Mouse (Mus musculus): ENCODE data around the gene Tcap. TPM values are rescaled to one million over a fixed set of nuclear protein-coding genes. Genes with fewer than 3 reads are reported as not detected.
"Not testable (repeated sequence)": the region's sequence is repeated elsewhere in the genome, so short reads cannot be mapped to it uniquely, and the experiment has no call there.

The Tcap gene
- total RNA-seq, 1 experiment = 0.45 TPM

DNA sequence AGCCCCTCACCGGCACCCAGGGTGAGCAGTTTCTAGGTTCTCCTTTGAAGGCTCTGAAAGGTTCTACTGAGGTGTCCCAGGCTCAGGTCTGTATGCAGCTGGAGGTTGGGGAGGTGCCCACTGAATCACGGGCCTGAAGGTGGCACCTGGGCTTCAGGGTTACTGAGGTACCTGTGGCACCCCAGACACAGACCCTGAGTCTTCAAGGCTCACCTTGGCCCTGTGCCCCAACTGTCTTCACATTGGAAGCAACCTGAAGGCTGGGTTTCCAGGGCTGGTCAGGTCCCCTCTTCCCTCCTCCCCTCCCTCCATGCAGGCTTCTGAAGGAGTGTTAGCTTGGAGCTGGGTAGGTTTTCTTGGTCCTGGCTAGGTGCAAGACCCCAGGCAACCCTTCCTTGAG lies 2.0 kb upstream of the Tcap start:
- no peaks in the 10 kb centered on the region for H3K9me3 ChIP-seq (ENCODE audit: control insufficient read depth, insufficient read depth, low read depth, low read length)
- TF ChIP-seq MAFK (IDR thresholded peaks at IDR 0.05; ENCODE audit: insufficient read depth, low read depth, low read length) = no peak
- no peak for TF ChIP-seq CHD2 (IDR thresholded peaks at IDR 0.05; ENCODE audit: low read depth, low read length)
- TF ChIP-seq HCFC1 (IDR thresholded peaks at IDR 0.05; ENCODE audit: borderline replicate concordance, insufficient read depth, low read length) = no peak
- TF ChIP-seq ZC3H11A (IDR thresholded peaks at IDR 0.05; ENCODE audit: borderline replicate concordance, low read depth, low read length) = no peak
- no peak for TF ChIP-seq ZNF384 (IDR thresholded peaks at IDR 0.05; ENCODE audit: low read depth, low read length)
- no peak overlapping the region for H3K4me3 ChIP-seq (ENCODE audit: insufficient read depth in 1 of 2, low read depth in 1 of 2, low read length in 2 of 2, poor library complexity in 1 of 2, severe bottlenecking in 1 of 2)
- H3K36me3 ChIP-seq (ENCODE audit: control insufficient read depth, insufficient read depth, low read length, poor library complexity, severe bottlenecking) = peaks cover 22% of the 10 kb centered on the region; the same call in 1 of the 2 replicates
- H3K27ac ChIP-seq (ENCODE audit: insufficient read depth, low read depth, low read length, poor library complexity, severe bottlenecking) = no peak overlapping the region
- peaks cover 0 to 4% of the 10 kb centered on the region in 2 experiments; a peak in 1 of 4 replicates for H3K4me1 ChIP-seq (ENCODE audit: control insufficient read depth in 2 of 2, insufficient read depth in 2 of 2, low read length in 2 of 2, poor library complexity in 1 of 2)
- in situ Hi-C loops (cut with MboI; ENCODE audit: low sequenced_read_pairs in 2 of 2, unreplicated experiment in 2 of 2) = no loop called here
- no peak for DNase-seq (ENCODE audit: low read depth, low spot score)
- H3K9ac ChIP-seq (ENCODE audit: insufficient read depth, low read depth, low read length, poor library complexity, severe bottlenecking) = no peak overlapping the region

DNA sequence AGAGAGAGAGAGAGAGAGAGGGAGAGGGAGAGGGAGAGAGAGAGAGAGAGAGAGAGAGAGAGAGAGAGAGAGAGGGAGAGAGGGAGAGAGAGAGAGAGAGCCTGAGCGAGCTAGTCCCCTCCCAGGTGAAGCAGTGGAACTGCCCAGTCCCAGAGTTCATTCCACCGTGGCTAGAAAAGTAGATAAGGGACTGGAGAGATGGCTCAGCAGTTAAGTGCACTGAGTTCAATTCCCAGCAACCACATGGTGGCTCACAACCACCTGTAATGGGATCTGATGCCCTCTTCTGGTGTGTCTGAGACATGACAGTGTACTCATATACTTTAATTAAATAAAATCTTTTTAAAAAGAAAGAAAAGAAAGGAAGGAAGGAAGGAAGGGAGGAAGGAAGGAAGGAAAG lies 1.2 kb upstream of the Tcap start:
- H3K4me3 ChIP-seq (ENCODE audit: insufficient read depth in 1 of 2, low read depth in 1 of 2, low read length in 2 of 2, poor library complexity in 1 of 2, severe bottlenecking in 1 of 2); H3K4me1 ChIP-seq (ENCODE audit: control insufficient read depth in 2 of 2, insufficient read depth in 2 of 2, low read length in 2 of 2, poor library complexity in 1 of 2); DNase-seq (ENCODE audit: low read depth, low spot score); H3K27ac ChIP-seq (ENCODE audit: insufficient read depth, low read depth, low read length, poor library complexity, severe bottlenecking); H3K9me3 ChIP-seq (ENCODE audit: control insufficient read depth, insufficient read depth, low read depth, low read length); H3K9ac ChIP-seq (ENCODE audit: insufficient read depth, low read depth, low read length, poor library complexity, severe bottlenecking); in situ Hi-C loops (cut with MboI; ENCODE audit: low sequenced_read_pairs in 2 of 2, unreplicated experiment in 2 of 2): not testable (repeated sequence)
- peaks cover 20% of the 10 kb centered on the region; the same call in 1 of the 2 replicates for H3K36me3 ChIP-seq (ENCODE audit: control insufficient read depth, insufficient read depth, low read length, poor library complexity, severe bottlenecking)

- peak overlapping the region; percentile 33 to 35; a peak in 2 of 4 replicates for H3K4me3 ChIP-seq (ENCODE audit: insufficient read depth in 1 of 2, low read depth in 1 of 2, low read length in 2 of 2, poor library complexity in 1 of 2, severe bottlenecking in 1 of 2)
- H3K9ac ChIP-seq (ENCODE audit: insufficient read depth, low read depth, low read length, poor library complexity, severe bottlenecking) = no peak overlapping the region
These were observed 605 bp downstream of the Tcap start for GRCm38 (mm10) chr11:98384216-98384615.

DNA sequence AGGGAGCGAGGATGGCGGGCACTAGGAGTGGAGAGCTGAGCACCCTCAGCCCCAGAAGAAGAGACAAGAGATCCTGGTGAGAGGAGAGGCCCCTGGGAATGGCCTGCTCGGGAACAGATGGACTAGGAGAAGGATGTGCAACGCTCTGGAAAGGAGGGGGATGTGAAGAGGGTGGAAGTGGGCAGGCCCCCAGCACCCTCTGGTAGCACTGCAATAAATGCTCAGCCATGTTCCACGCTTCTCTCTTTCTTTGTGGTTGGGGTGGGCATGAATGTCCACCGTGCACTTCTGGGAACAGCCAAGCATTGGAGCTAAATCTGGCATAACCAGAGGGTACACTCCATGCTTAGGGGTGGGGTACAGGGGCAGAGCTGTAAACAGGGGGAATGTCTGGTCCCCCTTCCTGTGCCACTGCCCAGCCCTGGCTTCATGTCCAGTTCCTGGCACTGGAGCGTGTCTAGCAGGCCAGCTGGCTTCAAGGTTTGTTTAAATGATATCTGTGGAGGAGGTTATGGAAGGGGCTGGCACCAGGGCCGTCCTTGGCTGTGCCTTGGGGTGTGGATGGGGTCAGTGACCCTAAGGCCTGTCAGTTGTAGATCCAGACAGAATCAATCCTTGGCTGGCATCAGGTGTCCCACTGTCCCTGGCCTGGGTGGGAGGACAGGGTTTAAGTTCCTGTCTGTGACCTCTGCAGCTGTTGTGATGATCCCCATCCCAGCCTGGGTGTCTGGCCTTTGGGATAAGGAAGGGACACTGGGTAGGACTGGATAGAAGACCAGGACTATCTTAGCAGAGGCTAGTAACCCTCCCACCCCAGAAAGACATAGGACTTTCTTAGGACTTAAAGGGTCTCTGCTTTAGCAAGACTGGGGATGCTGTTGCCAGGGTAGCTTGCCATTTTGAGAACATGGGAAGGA lies 1.4 kb downstream of the Tcap start:
- in situ Hi-C loops (cut with MboI; ENCODE audit: low sequenced_read_pairs in 2 of 2, unreplicated experiment in 2 of 2) = no loop called here
- Histone ChIP-seq H3K4me1 (ENCODE audit: control insufficient read depth in 2 of 2, insufficient read depth in 2 of 2, low read length in 2 of 2, poor library complexity in 1 of 2) (peaks cover 0 to 13% of the 10 kb centered on the region in 2 experiments; a peak in 1 of 4 replicates), H3K36me3 (ENCODE audit: control insufficient read depth, insufficient read depth, low read length, poor library complexity, severe bottlenecking) (peaks cover under 1% of the 10 kb centered on the region; the same call in 1 of the 2 replicates), H3K27ac (ENCODE audit: insufficient read depth, low read depth, low read length, poor library complexity, severe bottlenecking) (no peak overlapping the region), H3K4me3 (ENCODE audit: insufficient read depth in 1 of 2, low read depth in 1 of 2, low read length in 2 of 2, poor library complexity in 1 of 2, severe bottlenecking in 1 of 2) (peak overlapping the region in 1 of 2 experiments; percentile 35; a peak in 1 of 4 replicates), H3K9ac (ENCODE audit: insufficient read depth, low read depth, low read length, poor library complexity, severe bottlenecking) (no peak overlapping the region), H3K9me3 (ENCODE audit: control insufficient read depth, insufficient read depth, low read depth, low read length) (no peaks in the 10 kb centered on the region)
- no peak for DNase-seq (ENCODE audit: low read depth, low spot score)
- TF ChIP-seq ZNF384 (IDR thresholded peaks at IDR 0.05; ENCODE audit: low read depth, low read length) = no peak

More at GRCm38 (mm10) chr11:98384216-98384615, 605 bp downstream of the Tcap start:
- Histone ChIP-seq H3K4me1 (ENCODE audit: control insufficient read depth in 2 of 2, insufficient read depth in 2 of 2, low read length in 2 of 2, poor library complexity in 1 of 2) (peaks cover 0 to 10% of the 10 kb centered on the region in 2 experiments; a peak in 1 of 4 replicates), H3K27ac (ENCODE audit: insufficient read depth, low read depth, low read length, poor library complexity, severe bottlenecking) (no peak overlapping the region), H3K36me3 (ENCODE audit: control insufficient read depth, insufficient read depth, low read length, poor library complexity, severe bottlenecking) (peaks cover 6% of the 10 kb centered on the region; the same call in 1 of the 2 replicates), H3K9me3 (ENCODE audit: control insufficient read depth, insufficient read depth, low read depth, low read length) (no peaks in the 10 kb centered on the region)
- DNase-seq (ENCODE audit: low read depth, low spot score) = no peak
- in situ Hi-C loops (cut with MboI; ENCODE audit: low sequenced_read_pairs in 2 of 2, unreplicated experiment in 2 of 2) = no loop called here
- TF ChIP-seq HCFC1 (IDR thresholded peaks at IDR 0.05; ENCODE audit: borderline replicate concordance, insufficient read depth, low read length) = no peak
- TF ChIP-seq MAFK (IDR thresholded peaks at IDR 0.05; ENCODE audit: insufficient read depth, low read depth, low read length) = no peak
- TF ChIP-seq ZNF384 (IDR thresholded peaks at IDR 0.05; ENCODE audit: low read depth, low read length) = no peak
- no peak for TF ChIP-seq CHD2 (IDR thresholded peaks at IDR 0.05; ENCODE audit: low read depth, low read length)
- no peak for TF ChIP-seq ZC3H11A (IDR thresholded peaks at IDR 0.05; ENCODE audit: borderline replicate concordance, low read depth, low read length)
